Mouse (Mus musculus) mature B cell (primary cell): Measurements from ENCODE around the gene 4930470P17Rik.
"Not testable (repeated sequence)": the region's sequence is repeated elsewhere in the genome, so short reads cannot be mapped to it uniquely, and the experiment has no call there.

Source experiments
- in situ Hi-C: fragments of 300-500 bp; cut with MboI; formaldehyde crosslinking; loops from 2 replicates; pipeline ENCODE4 v1.14.3; 2019

4930470P17Rik gene

DNA sequence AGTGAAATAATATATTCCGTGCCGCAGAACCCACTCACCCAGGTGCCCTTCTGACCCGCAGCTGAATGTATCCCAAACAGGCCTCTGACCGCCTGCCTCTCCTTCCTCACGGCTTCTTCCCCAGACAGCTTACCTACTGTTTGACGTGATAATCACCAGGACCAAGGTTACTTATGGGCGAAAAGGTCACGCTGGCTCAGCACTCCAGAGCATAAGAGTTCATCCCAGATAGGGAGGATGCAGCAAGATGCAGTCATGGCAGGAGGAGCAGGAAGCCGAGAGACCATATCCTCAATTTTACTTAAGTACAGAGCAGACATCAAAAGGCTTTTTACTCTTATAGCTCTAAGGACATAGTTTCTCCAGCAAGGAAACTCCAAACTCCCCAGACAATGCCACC, at the start of gene 4930470P17Rik:
Gene 4930470P17Rik, minus strand, starts transcription at position 101 of the 400 bp plus-strand sequence.
- in situ Hi-C loops = no loop called here

DNA sequence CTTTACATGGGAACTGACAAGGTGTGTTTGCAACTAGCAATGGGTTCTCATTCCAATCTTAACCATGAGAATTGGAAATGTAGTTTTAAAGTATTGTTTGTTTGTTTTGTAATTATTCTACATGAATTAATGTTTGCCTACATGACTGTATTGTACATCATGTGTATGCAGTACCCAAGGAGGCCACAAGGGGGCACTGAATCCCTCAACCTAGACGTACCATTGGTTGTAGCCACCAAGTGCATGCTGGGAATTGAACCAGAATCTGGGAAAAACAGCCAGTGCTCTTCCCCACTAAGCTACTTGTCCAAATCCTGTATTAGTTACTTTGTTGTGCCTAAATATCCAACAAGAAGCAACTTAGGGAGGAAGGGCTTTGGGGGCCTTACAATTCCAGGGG, 49.7 kb upstream of the 4930470P17Rik start:
- in situ Hi-C loops = no loop called here

DNA sequence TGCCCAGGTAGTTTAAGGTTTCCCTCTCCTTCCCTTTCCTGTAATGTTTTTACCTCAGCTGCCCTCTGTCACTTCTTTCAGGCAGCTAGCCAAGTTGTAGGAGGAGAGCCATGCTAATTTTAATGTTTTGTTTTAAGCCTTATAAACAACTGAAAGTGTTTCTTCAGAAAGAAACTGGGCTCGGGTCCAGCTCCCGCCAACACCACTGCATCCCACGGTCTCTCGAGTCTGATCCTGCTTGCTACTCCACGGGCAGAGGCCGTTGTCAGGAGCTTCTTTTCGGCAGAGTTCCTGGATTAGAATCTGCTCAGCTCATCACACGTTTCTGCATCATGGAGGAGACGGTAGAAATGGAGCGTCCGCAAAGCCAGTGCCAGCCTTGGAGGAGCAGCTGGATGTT, 46.7 kb upstream of the 4930470P17Rik start:
- in situ Hi-C loops = no loop called here

DNA sequence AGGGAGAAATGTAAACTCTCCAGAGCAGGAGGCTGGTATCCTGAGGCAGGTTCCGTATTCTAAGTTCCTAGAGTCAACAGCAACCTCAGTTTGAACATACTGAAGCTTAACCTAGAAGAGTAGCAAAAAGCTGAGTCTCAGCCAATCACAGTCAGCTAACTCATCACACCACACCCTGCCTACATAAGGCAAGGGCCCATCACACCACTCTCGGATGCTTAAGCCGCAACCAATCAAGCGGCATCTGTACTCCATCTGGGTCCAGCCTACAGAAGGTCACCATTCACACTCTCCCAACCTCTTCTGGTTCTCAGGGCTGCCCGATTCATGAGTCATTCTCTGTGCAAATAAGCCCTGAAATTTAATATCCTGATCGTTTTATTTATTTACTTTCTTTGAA, 44.4 kb upstream of the 4930470P17Rik start:
- in situ Hi-C loops = no loop called here

DNA sequence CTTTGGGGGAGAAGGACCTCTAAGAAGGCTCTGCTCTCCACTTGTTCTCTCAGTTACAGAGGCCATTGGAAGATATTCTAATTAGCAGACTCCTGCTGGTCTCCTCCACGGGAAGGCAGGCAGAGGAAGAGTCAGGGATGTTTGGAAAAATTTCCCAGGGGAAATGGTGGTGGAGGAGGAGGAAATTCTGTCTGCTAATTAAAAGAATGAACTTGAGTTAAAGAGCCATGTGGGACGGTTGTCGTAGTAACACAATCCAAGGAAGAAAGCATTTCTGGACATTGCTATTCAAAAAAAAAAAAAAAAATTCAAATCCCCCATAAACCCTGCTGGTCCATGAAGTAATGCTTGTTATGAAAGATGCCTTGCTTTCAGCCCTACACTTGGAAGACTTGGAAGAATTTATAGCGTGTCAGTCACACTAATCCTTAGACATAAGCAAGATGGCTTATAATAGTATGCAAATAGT, 40.6 kb upstream of the 4930470P17Rik start:
- in situ Hi-C loops = no loop called here

DNA sequence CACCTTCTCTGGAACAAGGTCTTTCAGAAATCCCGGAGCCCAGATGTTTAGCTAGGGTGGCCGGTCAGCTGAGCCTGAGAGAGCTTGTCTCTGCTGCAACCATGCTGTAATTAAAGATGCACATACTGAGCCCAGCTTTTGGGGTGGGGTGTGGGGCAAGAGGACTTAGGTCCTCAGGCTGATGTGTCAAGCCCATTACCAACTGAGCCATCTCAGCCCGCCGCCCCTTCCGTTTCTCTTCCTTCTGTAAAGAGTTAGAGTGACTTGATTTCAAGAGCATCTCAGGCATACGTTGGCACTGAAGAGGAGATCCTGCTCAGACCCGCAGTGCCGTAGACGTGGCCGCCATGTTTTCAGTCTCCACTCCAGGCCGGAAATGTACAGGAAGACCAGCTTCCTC, 38.5 kb upstream of the 4930470P17Rik start:
- in situ Hi-C loops = no loop called here

DNA sequence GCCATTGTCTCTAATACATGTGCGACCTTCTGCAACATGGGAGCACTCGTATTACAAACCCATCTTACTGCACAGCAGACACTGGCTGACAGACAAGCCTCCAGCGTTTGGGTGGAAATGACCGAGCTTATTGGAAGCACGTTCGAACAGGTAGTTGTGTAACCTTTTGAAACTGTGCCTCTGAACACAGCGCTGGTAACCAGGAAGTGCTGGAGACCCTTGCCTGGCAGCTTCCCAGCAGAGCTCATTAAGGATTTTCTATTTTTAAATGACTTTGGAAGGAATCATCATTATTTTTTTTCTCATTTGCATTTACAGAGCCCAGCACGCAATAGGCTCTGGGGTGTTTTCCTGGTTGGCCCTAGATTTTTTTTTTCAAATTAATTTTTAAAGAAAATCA, 36.9 kb upstream of the 4930470P17Rik start:
- in situ Hi-C loops = no loop called here

DNA sequence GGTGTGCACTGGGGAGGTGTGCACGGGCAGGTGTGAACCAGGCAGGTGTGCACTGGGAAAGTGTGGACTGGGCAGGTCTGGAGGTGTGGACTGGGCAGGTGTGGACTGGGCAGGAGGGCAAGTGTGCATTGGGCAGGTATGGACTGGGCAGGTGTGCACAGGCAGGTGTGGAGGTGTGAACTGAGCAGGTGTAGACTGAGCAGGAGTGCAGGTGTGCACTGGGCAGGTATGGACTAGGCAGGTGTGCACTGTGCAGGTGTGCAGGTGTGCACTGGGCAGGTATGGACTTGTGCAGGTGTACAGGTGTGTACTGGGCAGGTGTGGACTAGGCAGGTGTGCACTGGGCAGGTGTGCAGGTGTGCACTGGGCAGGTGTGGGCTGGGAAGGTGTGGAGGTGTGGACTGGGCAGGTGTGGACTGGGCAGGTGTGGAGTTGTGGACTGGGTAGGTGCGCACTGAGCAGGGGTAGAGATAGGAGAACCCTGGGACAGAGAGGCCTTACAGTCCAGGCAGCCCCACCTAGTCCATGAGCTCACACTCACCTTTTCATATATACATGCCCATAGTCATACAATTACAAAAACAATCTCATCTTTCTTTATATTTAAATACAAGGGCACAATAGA, 31.3 kb upstream of the 4930470P17Rik start:
- in situ Hi-C loops = no loop called here

DNA sequence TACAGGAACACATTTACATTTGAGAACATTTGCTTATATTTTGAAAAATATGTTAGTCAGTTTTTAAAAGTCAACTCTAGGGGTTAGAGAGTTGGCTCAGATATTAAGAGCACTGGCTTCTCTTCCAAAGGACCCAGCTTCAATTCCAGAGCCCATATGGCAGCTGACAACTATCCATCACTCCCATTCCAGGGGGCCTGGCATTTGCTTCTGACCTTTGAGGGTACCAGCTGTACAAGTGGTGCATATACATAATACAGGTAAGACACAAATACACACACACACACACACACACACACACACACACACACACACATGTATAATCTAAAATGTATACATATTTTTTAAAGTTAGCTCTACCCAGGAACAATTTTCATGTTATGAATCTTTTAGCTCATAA, 30.6 kb upstream of the 4930470P17Rik start:
- in situ Hi-C loops = no loop called here

DNA sequence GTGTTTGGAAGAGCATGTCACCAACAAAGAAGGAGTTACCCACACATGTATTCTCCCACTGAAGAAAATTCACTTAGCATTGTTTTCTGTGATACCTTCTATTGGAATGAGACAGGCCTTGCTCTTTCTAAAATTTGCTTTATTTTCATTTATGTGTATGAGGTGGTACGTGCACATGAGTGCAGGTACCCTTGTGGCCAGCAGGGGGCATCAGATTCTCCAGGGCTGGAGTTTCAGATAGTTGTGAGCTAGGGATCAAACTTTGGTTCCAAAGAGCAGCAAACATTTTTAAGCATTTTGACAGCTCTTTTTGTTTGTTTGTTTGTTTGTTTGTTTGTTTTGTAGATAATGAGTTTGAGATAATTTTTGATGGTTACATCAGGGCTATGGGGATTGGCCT, 29.6 kb upstream of the 4930470P17Rik start:
- in situ Hi-C loops = no loop called here

DNA sequence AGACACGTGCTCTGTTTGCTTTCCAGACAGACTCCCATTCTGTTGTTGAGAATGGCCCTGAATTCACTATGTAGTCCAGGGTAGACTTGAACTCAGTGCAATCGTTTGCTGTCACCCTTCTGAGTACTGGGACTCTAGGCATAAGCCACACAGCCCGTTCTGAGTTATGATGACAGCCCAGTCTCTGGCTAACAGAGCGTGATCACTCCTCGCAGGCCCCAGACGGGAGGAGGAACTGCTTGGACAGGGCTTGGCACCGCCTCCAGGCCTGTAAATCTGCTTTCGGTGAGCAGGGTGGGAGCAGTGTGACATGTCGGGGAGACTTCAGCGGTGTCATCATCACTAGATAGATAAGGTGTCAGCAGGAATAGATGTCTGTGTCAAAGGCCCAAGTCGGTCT, 28.7 kb upstream of the 4930470P17Rik start:
- in situ Hi-C loops = no loop called here

DNA sequence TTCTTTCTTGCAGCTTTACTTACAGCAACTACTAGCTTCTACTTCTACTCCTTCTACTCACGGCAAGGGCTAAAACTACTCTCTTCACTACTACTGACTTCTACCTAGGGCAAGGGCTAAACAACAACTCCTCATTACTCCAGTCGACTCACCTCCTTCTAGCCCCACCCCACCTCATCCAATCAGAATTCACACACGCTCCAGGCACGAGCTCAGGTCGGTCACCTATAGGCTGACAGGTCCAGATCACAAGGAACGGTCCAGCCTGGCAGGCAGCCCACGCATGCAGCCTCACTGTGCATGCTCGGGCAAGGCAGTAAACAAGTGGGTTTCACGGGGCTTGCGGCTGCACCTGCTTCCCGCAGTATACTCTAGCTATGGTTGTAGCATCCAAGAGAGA, 26.2 kb upstream of the 4930470P17Rik start:
- in situ Hi-C loops = not testable (repeated sequence)

DNA sequence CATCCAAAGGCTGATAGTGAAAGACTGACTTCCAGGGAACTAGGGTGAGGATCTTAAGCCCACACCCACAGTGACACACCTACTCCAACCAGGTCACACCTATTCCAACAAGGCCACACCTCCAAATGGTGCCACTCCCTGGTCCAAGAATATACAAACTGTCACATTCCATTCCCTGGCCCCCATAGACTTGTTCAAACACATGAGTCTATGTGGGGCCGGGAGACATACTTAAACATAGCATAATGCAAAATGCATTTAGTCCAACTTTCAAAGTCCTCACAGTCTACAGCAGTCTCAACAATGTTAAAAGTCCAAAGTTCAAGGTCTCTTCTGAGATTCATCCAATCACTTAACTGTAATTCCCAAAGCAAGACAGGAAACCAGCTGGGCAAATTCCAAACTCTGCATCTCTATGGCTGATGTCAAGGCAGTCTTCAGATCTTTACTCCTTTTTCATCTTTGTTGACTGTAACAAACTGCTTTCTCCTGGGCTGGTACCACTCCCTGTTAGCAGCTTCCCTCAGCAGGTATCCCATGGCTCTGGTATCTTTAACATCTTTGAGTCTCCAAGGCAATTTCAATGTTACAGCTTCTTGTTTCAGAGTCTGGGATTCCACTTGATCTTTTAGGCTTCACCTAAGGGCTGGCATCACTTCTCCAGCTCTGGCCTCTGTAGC, 22.5 kb upstream of the 4930470P17Rik start:
- in situ Hi-C loops = not testable (repeated sequence)

DNA sequence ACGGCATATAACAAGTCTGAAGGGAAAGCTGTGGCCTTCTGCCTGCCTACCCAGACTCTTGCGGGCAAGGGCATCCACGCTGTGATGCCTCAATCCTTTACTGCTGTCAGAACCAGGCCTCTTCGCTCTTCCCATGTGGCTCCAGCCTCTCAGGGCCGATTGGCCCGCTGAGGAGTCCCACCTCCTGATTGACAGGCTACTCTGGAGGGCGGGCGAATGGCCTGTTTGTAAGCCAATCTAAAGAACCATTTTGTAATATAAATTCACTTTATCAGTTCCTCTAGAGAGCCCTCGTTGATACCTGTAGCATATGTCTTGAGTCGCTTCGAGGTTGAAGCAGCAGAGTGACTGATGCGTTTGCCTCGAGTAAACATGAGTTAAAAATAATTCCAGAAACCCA, 21.2 kb upstream of the 4930470P17Rik start:
- in situ Hi-C loops = no loop called here

DNA sequence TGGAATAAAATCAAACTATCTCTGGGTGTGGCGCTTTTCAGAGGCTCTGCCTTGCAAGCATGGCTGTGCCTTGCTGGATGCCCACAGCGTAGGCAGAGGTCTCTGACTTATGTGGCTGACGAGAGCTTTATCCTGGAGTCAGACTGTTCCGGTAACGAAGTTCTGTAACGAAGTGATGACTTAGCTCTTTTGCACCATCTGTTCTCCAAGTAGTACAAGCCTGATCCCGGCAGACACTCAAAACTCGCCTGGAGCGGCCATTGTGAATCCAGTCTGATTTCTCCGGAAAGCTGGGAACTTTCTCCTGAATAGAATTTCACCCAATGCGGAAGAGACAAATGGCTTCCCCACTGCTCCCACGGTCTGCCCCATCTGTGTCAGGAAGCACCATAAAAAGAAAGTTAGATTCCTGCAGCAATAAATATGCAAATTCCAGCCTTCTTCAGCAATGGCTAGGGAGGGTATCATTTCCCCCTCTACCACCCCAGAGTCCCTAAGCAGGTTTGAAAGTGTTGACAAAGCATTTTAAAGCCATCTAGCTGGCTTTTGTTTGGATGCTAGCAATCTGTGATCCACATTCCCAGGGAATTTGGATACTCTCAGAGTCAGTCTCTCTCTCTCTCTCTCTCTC, 17.2 kb upstream of the 4930470P17Rik start:
- in situ Hi-C loops = no loop called here

DNA sequence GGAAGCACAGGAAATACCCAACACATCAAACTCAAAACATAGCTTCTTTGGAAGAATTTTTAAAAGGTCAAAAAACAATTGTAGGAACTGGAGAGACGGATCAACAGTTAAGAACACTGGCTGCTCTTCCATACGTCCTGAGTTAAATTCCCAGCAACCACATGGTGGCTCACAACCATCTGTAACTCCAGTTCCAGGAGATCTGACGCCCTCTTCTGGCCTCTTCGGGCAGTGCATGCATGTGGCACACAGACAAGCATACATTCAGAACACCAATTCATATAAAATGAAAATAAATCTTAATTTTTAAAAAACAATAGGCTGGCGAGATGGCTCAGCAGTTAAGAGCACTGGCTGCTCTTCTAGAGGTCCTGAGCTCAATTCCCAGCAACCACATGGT, 10.0 kb upstream of the 4930470P17Rik start:
- in situ Hi-C loops = not testable (repeated sequence)

DNA sequence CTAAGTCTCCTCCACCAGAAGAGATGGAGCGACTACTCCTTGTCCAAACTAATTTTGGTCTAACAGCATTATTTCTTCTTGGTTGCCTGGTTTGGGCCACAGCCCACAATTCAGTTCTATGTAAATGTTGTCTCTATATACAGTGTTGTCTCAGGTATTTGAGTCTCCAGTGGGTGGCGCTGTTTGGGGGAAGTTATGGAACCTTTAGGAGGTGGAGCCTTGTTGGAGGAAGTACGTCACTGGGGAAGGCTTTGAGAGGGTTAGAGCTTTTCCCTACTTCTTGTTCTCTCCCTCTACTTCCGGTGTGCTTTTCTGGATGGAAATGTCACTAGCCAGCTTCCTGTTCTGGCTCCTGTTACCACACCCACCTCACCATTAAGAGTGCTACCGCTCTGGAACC, 646 bp downstream of the 4930470P17Rik start:
- in situ Hi-C loops = no loop called here

DNA sequence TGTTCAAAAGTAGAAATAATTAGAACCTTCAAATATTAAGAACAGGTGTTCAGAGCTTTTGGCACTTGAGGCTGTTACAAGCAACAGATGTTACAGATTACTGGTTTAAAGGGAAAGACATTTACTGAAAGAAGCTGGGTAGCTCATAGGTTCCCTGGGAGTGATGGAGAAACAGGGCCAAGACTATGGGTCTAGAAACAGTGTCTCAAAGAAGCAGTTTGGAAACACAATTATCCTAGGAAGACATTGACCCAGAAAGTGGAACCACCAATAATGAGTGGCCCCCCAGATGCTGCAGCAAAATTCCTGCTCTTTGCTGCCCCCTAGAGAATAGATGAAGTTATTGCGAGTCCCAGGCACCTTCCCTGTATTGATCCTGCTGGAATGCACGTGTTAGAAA, 4.2 kb downstream of the 4930470P17Rik start:
- in situ Hi-C loops = no loop called here

DNA sequence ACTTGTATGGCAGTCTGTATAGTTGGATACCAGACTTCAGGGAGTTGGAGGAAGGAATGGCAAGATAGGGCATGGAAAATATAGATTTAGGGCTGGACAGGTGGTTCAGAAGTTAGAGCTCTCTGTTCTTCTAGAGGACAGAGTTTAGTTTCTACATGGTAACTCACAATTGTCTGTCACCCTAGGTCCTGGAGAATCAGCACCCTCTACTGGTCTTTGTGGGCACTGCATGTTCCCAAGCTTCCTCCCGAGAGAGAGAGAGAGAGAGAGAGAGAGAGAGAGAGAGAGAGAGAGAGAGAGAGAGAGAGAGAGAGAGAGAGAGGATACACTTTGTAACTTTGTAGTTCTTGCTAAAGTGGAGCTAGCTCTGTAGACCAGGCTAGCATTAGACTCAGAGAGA, 5.1 kb downstream of the 4930470P17Rik start:
- in situ Hi-C loops = no loop called here

DNA sequence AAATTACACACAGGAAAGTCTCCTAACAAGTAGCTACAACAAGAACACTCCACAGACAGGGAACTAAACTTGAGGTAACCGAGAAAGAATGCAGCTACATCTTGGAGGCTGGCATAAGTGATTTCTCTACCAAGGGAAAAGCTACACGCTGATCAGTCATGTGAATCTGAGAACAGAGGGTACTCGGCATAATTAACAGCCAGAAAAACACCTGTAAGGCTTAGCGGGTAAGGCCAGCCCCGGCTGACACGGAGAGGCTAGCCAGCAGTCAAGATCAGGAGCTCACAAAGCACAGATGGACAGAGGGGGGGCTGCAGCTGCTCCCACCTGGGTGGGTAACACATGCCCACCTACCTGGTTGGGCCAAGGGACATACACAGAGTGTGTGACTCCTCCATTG, 9.7 kb downstream of the 4930470P17Rik start:
- in situ Hi-C loops = no loop called here

DNA sequence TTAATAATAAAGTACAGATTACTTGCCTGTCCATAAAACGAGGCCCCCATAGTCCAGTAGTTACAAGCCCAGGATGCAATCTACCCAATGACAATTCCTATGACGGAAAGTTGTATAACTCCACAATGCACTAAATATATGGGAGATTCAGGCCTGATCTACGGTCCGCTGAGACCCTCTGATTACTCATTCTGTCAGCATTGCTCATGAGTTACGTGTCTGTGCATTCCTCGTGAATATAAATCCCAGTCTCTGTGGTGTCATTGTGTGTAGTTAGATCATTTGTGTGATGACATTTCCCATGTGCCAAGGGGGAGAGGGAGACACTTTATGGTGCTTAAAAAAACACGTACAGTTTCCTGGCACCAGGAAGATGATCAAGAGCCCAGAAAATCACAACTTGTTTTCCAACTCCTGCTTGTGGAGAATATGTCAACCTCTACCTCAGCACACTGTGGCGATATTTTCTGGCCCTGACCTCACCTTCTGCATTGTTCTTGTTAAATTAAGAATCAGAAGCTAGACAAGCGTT, 13.4 kb downstream of the 4930470P17Rik start:
- in situ Hi-C loops = no loop called here

DNA sequence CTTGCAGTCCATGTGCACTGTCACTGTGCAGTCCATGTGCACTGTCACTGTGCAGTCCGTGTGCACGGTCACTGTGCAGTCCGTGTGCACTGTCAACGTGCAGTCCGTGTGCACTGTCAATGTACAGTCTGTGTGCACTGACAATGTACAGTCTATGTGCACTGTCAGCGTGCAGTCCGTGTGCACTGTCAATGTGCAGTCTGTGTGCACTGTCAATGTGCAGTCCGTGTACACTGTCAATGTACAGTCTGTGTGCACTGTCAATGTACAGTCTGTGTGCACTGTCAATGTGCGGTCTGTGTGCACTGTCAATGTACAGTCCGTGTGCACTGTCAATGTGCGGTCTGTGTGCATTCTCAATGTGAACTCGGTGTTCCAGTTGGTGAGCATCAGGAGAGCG, 17.1 kb downstream of the 4930470P17Rik start:
- in situ Hi-C loops = no loop called here

DNA sequence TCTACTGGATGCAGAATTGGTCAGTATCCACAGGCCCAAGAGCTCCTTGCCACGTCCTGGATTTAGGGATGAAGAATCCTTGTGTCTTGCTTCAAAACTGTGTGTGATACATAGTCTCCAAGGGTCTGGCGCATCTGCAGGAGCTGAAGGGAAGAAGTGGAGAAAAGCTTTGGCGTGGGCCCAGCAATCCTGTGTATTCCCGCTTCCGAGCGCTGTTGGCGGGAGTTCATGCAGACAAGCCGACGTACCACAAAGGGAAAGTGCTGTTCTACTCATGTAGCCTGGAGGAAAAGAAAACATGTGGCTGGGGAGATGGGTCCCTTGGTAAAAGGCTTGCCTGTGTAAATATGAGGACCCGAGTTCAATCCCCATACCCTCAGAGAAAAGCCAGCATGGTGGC, 22.3 kb downstream of the 4930470P17Rik start:
- in situ Hi-C loops = no loop called here
